Mouse (Mus musculus) bone marrow macrophage, adult 2 months (primary cell): ENCODE data around the gene Homer2.

Experiments
- CTCF ChIP-seq: IDR thresholded peaks from 2 replicates; pipeline ENCODE4 v1.5.1; 2012; ENCODE audit warnings: low read depth, mild to moderate bottlenecking, low read length, moderate library complexity
- POLR2A ChIP-seq: IDR thresholded peaks from 2 replicates; pipeline ENCODE4 v1.6.1; 2012; ENCODE audit warnings: mild to moderate bottlenecking, low read depth, low read length, borderline replicate concordance

DNA sequence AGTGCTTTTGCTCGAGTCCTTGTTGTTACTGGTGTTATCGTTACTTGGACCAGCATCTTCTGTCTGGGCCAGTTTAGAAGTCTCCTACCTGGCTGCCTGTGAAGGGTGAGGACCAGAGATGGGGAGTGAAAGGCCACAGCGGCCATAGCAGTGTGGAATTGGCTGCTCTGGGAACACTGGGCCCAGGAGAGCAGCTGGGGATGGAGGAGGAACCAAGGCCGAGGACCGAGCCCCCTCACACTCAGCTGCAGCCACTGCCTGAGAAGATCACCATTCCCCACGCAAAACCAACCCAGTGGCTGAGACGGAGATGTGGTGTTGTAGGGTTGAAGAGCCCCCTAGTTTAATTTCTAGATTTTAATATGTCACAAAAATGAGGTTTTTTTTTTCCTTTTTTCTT is 142.6 kb downstream of the Homer2 start:
- TF ChIP-seq POLR2A (no peak), CTCF (no peak)
